Mouse (Mus musculus): ENCODE measurements at regions not wholly inside any gene's neighbourhood (a gene's known extent, or its start where the extent isn't known, plus 50 kb on each side); places are given as distances from the start of the nearest gene placed in this dataset.

DNA sequence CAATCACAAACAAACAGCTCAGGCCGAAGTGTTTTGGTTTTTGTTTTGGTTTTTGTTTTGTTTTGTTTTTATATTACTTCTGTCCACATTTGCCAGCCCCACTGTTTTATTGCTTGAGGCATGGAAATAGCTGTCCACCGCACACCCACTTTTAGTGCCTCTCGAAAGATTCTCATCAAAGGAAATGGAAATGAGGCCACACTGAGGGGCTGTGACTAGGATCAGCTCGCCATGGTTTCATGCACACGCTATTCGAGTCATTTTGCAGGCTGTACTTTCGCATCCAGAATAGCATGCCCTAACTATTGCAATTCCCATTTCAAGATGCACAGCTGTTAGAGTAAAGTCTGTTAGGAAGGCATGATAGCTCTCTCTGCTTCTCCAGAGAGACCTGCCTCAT is 1543.4 kb upstream of the Tenm3 start:
- H3K4me1 ChIP-seq (ENCODE audit: control insufficient read depth, insufficient read depth, low read length), result no peaks in the 10 kb centered on the region
- H3K4me3 ChIP-seq (ENCODE audit: insufficient read depth, low read length), result no peak overlapping the region
- H3K27ac ChIP-seq (ENCODE audit: insufficient read depth, low read length), result no peak overlapping the region
- no peak for TF ChIP-seq POLR2A (IDR thresholded peaks at IDR 0.05; ENCODE audit: low read depth, low read length)
- TF ChIP-seq CTCF (IDR thresholded peaks at IDR 0.05; ENCODE audit: borderline replicate concordance, insufficient read depth, low read length), result no peak

- no peak overlapping the region for H3K4me3 ChIP-seq (ENCODE audit: insufficient read depth, low read length)
- no peaks in the 10 kb centered on the region for H3K4me1 ChIP-seq (ENCODE audit: control insufficient read depth, insufficient read depth, low read length)
- H3K27ac ChIP-seq (ENCODE audit: insufficient read depth, low read length), result no peak overlapping the region
- TF ChIP-seq CTCF (IDR thresholded peaks at IDR 0.05; ENCODE audit: borderline replicate concordance, insufficient read depth, low read length), result no peak
- no peak for TF ChIP-seq POLR2A (IDR thresholded peaks at IDR 0.05; ENCODE audit: low read depth, low read length)
Observed at GRCm38 (mm10) chr8:50383697-50384096, 1539.9 kb upstream of the Tenm3 start.

DNA sequence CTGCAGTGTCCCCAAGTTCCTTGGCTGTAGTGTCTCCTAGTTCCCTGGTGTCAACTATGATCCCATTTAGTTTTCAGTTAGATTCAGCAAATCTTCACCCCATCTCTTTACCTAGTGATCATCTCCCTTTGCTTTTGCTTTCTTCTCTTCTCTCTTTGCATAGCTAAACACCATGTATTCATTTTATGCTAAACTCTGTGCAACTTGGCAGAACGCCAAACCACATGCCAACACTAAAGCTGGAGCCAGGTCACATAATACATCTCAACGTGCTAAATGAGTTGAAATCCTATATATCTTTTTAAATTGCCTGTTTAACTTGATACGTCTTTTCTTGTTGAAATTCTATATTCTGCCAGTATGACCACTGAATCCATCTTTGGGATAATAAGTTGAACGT is 1536.0 kb upstream of the Tenm3 start:
- Histone ChIP-seq H3K4me3 (ENCODE audit: insufficient read depth, low read length) (no peak overlapping the region), H3K4me1 (ENCODE audit: control insufficient read depth, insufficient read depth, low read length) (no peaks in the 10 kb centered on the region), H3K27ac (ENCODE audit: insufficient read depth, low read length) (no peak overlapping the region)
- TF ChIP-seq POLR2A (IDR thresholded peaks at IDR 0.05; ENCODE audit: low read depth, low read length), result no peak
- TF ChIP-seq CTCF (IDR thresholded peaks at IDR 0.05; ENCODE audit: borderline replicate concordance, insufficient read depth, low read length), result no peak

DNA sequence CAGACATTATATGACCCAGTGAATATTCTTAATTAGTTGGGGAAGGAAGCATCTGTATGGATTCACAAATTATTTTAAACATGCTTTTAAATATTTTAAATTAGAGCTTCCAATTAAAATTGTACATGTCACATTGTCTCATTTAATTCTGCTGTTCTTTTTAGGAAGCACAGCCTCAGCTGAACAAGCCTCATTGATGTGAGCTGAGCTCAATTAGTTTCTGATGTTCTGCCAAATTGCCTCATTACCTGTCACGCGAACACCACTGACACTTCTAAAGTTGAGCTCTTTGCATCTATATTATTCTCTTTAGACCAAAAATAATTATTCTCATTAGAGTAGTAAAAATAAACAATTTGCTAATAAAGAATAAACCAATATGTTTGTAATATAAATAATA is 1530.0 kb upstream of the Tenm3 start:
- Histone ChIP-seq H3K4me3 (ENCODE audit: insufficient read depth, low read length) (no peak overlapping the region), H3K27ac (ENCODE audit: insufficient read depth, low read length) (no peak overlapping the region), H3K4me1 (ENCODE audit: control insufficient read depth, insufficient read depth, low read length) (no peaks in the 10 kb centered on the region)
- TF ChIP-seq POLR2A (IDR thresholded peaks at IDR 0.05; ENCODE audit: low read depth, low read length) (no peak), CTCF (IDR thresholded peaks at IDR 0.05; ENCODE audit: borderline replicate concordance, insufficient read depth, low read length) (no peak)

GRCm38 (mm10) chr8:50326485-50326884 is 1482.7 kb upstream of the Tenm3 start:
- no peaks in the 10 kb centered on the region for H3K4me1 ChIP-seq (ENCODE audit: control insufficient read depth, insufficient read depth, low read length)
- no peak overlapping the region for H3K4me3 ChIP-seq (ENCODE audit: insufficient read depth, low read length)
- TF ChIP-seq POLR2A (IDR thresholded peaks at IDR 0.05; ENCODE audit: low read depth, low read length), result no peak
- no peak for TF ChIP-seq CTCF (IDR thresholded peaks at IDR 0.05; ENCODE audit: borderline replicate concordance, insufficient read depth, low read length)
- no peak overlapping the region for H3K27ac ChIP-seq (ENCODE audit: insufficient read depth, low read length)

- H3K4me3 ChIP-seq (ENCODE audit: insufficient read depth, low read length), result no peak overlapping the region
- H3K4me1 ChIP-seq (ENCODE audit: control insufficient read depth, insufficient read depth, low read length), result no peaks in the 10 kb centered on the region
- peak overlapping the region; percentile 26; the same call in 1 of the 2 replicates for H3K27ac ChIP-seq (ENCODE audit: insufficient read depth, low read length)
- no peak for TF ChIP-seq POLR2A (IDR thresholded peaks at IDR 0.05; ENCODE audit: low read depth, low read length)
Observed at GRCm38 (mm10) chr8:50321356-50321963, 1477.7 kb upstream of the Tenm3 start.

GRCm38 (mm10) chr8:50316641-50317040 is 1472.9 kb upstream of the Tenm3 start:
- TF ChIP-seq POLR2A (IDR thresholded peaks at IDR 0.05; ENCODE audit: low read depth, low read length) (no peak), CTCF (IDR thresholded peaks at IDR 0.05; ENCODE audit: borderline replicate concordance, insufficient read depth, low read length) (no peak)
- Histone ChIP-seq H3K4me1 (ENCODE audit: control insufficient read depth, insufficient read depth, low read length) (no peaks in the 10 kb centered on the region), H3K4me3 (ENCODE audit: insufficient read depth, low read length) (no peak overlapping the region), H3K27ac (ENCODE audit: insufficient read depth, low read length) (no peak overlapping the region)

DNA sequence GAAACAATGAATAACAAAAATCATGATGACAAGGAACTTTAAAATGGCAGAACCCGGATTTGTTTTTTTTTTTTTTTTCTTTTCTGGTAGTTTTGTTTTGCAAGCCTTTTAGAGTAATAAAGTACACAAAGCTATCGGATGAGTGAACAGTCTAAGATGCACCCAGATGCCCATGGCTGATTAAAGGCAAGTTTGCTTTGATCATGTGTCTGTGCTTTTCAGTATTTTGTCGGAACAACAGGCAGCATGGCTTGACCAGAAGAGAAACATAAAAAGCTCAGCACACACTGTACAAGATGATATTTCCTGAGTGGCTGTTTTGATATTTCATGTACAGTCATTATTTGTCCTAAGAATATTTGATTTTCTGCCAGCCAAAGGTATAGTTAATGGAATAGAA is 1466.6 kb upstream of the Tenm3 start:
- H3K4me1 ChIP-seq (ENCODE audit: control insufficient read depth, insufficient read depth, low read length), result no peaks in the 10 kb centered on the region
- H3K4me3 ChIP-seq (ENCODE audit: insufficient read depth, low read length), result no peak overlapping the region
- H3K27ac ChIP-seq (ENCODE audit: insufficient read depth, low read length), result no peak overlapping the region
- TF ChIP-seq POLR2A (IDR thresholded peaks at IDR 0.05; ENCODE audit: low read depth, low read length), result no peak

DNA sequence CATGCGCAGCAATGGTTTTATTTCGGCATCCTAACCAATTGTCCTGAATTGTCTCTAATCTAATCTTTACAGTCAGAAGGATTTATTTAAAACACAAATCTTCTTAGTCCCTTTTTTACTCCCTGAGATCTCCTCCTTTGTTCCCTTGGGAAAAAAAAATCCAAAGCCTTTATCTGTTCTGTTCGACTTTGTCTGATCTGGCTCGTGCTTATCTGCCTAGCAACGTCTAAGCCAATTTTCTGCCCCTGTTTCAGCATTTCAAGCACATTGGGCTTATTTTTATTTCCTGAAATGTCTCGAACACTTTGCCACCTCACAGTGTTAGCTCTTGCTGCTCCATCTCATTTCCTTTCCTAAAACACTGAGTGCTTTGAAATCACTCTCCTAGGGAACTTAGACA is 1456.6 kb upstream of the Tenm3 start:
- H3K4me3 ChIP-seq (ENCODE audit: insufficient read depth, low read length), result no peak overlapping the region
- TF ChIP-seq CTCF (IDR thresholded peaks at IDR 0.05; ENCODE audit: borderline replicate concordance, insufficient read depth, low read length) (no peak), POLR2A (IDR thresholded peaks at IDR 0.05; ENCODE audit: low read depth, low read length) (no peak)
- H3K4me1 ChIP-seq (ENCODE audit: control insufficient read depth, insufficient read depth, low read length), result no peaks in the 10 kb centered on the region; the same call in 1 of the 2 replicates
- no peak overlapping the region for H3K27ac ChIP-seq (ENCODE audit: insufficient read depth, low read length)

GRCm38 (mm10) chr8:50293501-50293900 is 1449.8 kb upstream of the Tenm3 start:
- TF ChIP-seq CTCF (IDR thresholded peaks at IDR 0.05; ENCODE audit: borderline replicate concordance, insufficient read depth, low read length) (no peak), POLR2A (IDR thresholded peaks at IDR 0.05; ENCODE audit: low read depth, low read length) (no peak)
- Histone ChIP-seq H3K4me3 (ENCODE audit: insufficient read depth, low read length) (no peak overlapping the region), H3K27ac (ENCODE audit: insufficient read depth, low read length) (no peak overlapping the region), H3K4me1 (ENCODE audit: control insufficient read depth, insufficient read depth, low read length) (no peaks in the 10 kb centered on the region)

DNA sequence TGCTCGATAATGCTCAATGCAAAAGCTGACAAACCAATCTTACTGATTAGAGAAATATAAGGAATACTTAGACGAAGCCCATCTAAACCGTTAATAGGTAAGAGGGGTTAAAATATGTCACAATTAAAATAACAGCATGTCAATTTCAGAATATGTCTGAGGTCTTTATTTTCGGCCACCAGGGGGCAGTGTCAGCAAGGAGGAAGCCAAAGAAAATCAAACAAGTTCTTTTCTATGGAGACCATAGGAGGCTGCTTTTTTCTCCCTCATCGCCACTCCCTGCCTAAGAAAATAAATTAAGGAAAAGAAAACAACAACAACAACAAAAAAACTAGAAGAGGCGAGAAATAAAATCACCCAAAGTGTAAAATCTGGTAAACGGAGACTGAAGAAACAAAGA is 1448.4 kb upstream of the Tenm3 start:
- no peak overlapping the region for H3K27ac ChIP-seq (ENCODE audit: insufficient read depth, low read length)
- TF ChIP-seq POLR2A (IDR thresholded peaks at IDR 0.05; ENCODE audit: low read depth, low read length) (no peak), CTCF (IDR thresholded peaks at IDR 0.05; ENCODE audit: borderline replicate concordance, insufficient read depth, low read length) (no peak)
- no peaks in the 10 kb centered on the region for H3K4me1 ChIP-seq (ENCODE audit: control insufficient read depth, insufficient read depth, low read length)
- no peak overlapping the region for H3K4me3 ChIP-seq (ENCODE audit: insufficient read depth, low read length)

All from embryonic fibroblast, embryonic 13.5 days (primary cell).